Mouse (Mus musculus) stomach, postnatal 0 days (tissue): ENCODE measurements at regions not wholly inside any gene's neighbourhood (a gene's known extent, or its start where the extent isn't known, plus 50 kb on each side); places are given as distances from the start of the nearest gene placed in this dataset.

ENCODE experiments used
- CTCF ChIP-seq: IDR thresholded peaks from 2 replicates; pipeline ENCODE4 v1.5.1; 2016; ENCODE audit warnings: antibody characterized with exemption, low read depth, mild to moderate bottlenecking, moderate library complexity
- EP300 ChIP-seq: optimal IDR thresholded peaks from 2 replicates; pipeline ENCODE3; 2016; ENCODE audit warnings: antibody characterized with exemption

GRCm38 (mm10) chr6:100159817-100160216, 127.5 kb downstream of the Rybp start:
- TF ChIP-seq CTCF (no peak), EP300 (no peak)
